Mouse (Mus musculus) ES-E14 (cell line): ENCODE measurements around the gene Mapkapk3. TPM values are rescaled to one million over a fixed set of nuclear protein-coding genes. Genes with fewer than 3 reads are reported as not detected.

Experiments
- DNase-seq: peaks from one replicate; pipeline ENCODE4 v3.0.0-alpha.2; 2013; ENCODE audit warnings: low read depth, low spot score
- H3K27ac ChIP-seq: 2 replicates; pipeline ENCODE4 v1.5.1; 2012; ENCODE audit warnings: low read depth, mild to moderate bottlenecking, low read length, moderate library complexity, mixed read lengths; ENCODE audit not compliant: poor library complexity, insufficient read depth, severe bottlenecking
- H3K36me3 ChIP-seq: 2 replicates; pipeline ENCODE4 v1.6.1; 2012; ENCODE audit warnings: mild to moderate bottlenecking, low read length, moderate library complexity, mixed read lengths; ENCODE audit not compliant: control insufficient read depth, poor library complexity, insufficient read depth, severe bottlenecking
- H3K4me1 ChIP-seq, 2 experiments: fragments of 150-350 bp in 1 of 2; sonication (generic) in 1 of 2; 2 replicates each; pipeline ENCODE4 v1.6.1; 2012; ENCODE audit warnings: low read length in 2 of 2, mild to moderate bottlenecking in 1 of 2, mixed read lengths in 1 of 2; ENCODE audit not compliant: control insufficient read depth in 2 of 2, insufficient read depth in 2 of 2, poor library complexity in 1 of 2
- H3K4me3 ChIP-seq, 2 experiments: fragments of 150-350 bp in 1 of 2; sonication (generic) in 1 of 2; 2 replicates each; pipeline ENCODE4 v1.5.1; 2012; ENCODE audit warnings: low read length in 2 of 2, low read depth in 1 of 2, mild to moderate bottlenecking in 1 of 2, mixed read lengths in 1 of 2; ENCODE audit not compliant: insufficient read depth in 1 of 2, poor library complexity in 1 of 2, severe bottlenecking in 1 of 2
- H3K9ac ChIP-seq: 2 replicates; pipeline ENCODE4 v1.6.1; 2012; ENCODE audit warnings: low read depth, mild to moderate bottlenecking, low read length, mixed read lengths; ENCODE audit not compliant: poor library complexity, insufficient read depth, severe bottlenecking
- H3K9me3 ChIP-seq: fragments of 150-350 bp; sonication (generic); 2 replicates; pipeline ENCODE4 v1.6.1; 2012; ENCODE audit warnings: low read depth, mild to moderate bottlenecking, low read length; ENCODE audit not compliant: control insufficient read depth, insufficient read depth
- CHD2 ChIP-seq: IDR thresholded peaks from 2 replicates; pipeline ENCODE4 v1.6.1; 2014; ENCODE audit warnings: mild to moderate bottlenecking, low read depth, low read length, inconsistent platforms
- HCFC1 ChIP-seq: IDR thresholded peaks from 2 replicates; pipeline ENCODE4 v1.6.1; 2012; ENCODE audit warnings: low read length, inconsistent platforms, borderline replicate concordance; ENCODE audit not compliant: insufficient read depth
- MAFK ChIP-seq: IDR thresholded peaks from 2 replicates; pipeline ENCODE4 v1.6.1; 2014; ENCODE audit warnings: mild to moderate bottlenecking, low read depth, low read length, inconsistent platforms; ENCODE audit not compliant: insufficient read depth
- ZC3H11A ChIP-seq: IDR thresholded peaks from 2 replicates; pipeline ENCODE4 v1.6.1; 2012; ENCODE audit warnings: low read depth, mild to moderate bottlenecking, inconsistent platforms, low read length, borderline replicate concordance
- ZNF384 ChIP-seq: IDR thresholded peaks from 2 replicates; pipeline ENCODE4 v1.6.1; 2012; ENCODE audit warnings: low read depth, low read length, inconsistent platforms
- in situ Hi-C, 2 experiments: fragments of 600-800 bp; cut with MboI; formaldehyde crosslinking; loops; one replicate each; pipeline ENCODE4 v1.15.1; 2025; ENCODE audit warnings: low sequenced_read_pairs in 2 of 2, inconsistent platforms in 1 of 2; ENCODE audit not compliant: unreplicated experiment in 2 of 2
- total RNA-seq: library from RNA; depleted of rRNA; stranded (reverse); fragments of 300-350 nt; gene quantifications from 2 replicates; pipeline ENCODE4 v1.2.3, GENCODE M21; 2012

Mapkapk3 gene
- total RNA-seq, 1 experiment = 25.7 TPM

- peaks cover 0 to 14% of the 10 kb centered on the region in 2 experiments; a peak in 1 of 4 replicates for H3K4me1 ChIP-seq
- H3K27ac ChIP-seq = no peak overlapping the region
- TF ChIP-seq ZNF384 (no peak), HCFC1 (no peak), MAFK (no peak), CHD2 (no peak)
- H3K4me3 ChIP-seq = no peak overlapping the region
- H3K9ac ChIP-seq = no peak overlapping the region
- no peak for DNase-seq
- peaks cover 3% of the 10 kb centered on the region; the same call in 1 of the 2 replicates for H3K36me3 ChIP-seq
- in situ Hi-C loops = no loop called here
- no peaks in the 10 kb centered on the region for H3K9me3 ChIP-seq
These were observed 32.9 kb upstream of the Mapkapk3 start for GRCm38 (mm10) chr9:107322461-107323050.

- H3K4me3 ChIP-seq = no peak overlapping the region
- no peak overlapping the region for H3K9ac ChIP-seq
- TF ChIP-seq ZNF384 (no peak), ZC3H11A (no peak), HCFC1 (no peak), CHD2 (no peak), MAFK (no peak)
- no peak overlapping the region for H3K27ac ChIP-seq
- H3K36me3 ChIP-seq = no peaks in the 10 kb centered on the region
- in situ Hi-C loops = no loop called here
- no peaks in the 10 kb centered on the region for H3K9me3 ChIP-seq
- peaks cover 0 to 3% of the 10 kb centered on the region in 2 experiments; a peak in 1 of 4 replicates for H3K4me1 ChIP-seq
- no peak for DNase-seq
These were observed 26.1 kb upstream of the Mapkapk3 start for GRCm38 (mm10) chr9:107315791-107316190.

GRCm38 (mm10) chr9:107313926-107314325 is 24.2 kb upstream of the Mapkapk3 start:
- Histone ChIP-seq H3K9me3 (no peaks in the 10 kb centered on the region), H3K4me1 (peaks cover 0 to 3% of the 10 kb centered on the region in 2 experiments; a peak in 1 of 4 replicates), H3K9ac (no peak overlapping the region), H3K36me3 (no peaks in the 10 kb centered on the region), H3K27ac (no peak overlapping the region), H3K4me3 (no peak overlapping the region)
- DNase-seq = no peak
- in situ Hi-C loops = no loop called here
- TF ChIP-seq MAFK = no peak
- no peak for TF ChIP-seq ZC3H11A
- no peak for TF ChIP-seq HCFC1
- no peak for TF ChIP-seq ZNF384
- no peak for TF ChIP-seq CHD2

- Histone ChIP-seq H3K4me1 (peaks cover 0 to 3% of the 10 kb centered on the region in 2 experiments; a peak in 2 of 4 replicates), H3K9me3 (no peaks in the 10 kb centered on the region), H3K27ac (no peak overlapping the region), H3K4me3 (no peak overlapping the region), H3K9ac (no peak overlapping the region), H3K36me3 (no peaks in the 10 kb centered on the region)
- TF ChIP-seq ZNF384 (no peak), MAFK (no peak), CHD2 (no peak), HCFC1 (no peak), ZC3H11A (no peak)
- DNase-seq = no peak
- in situ Hi-C loops = no loop called here
These were observed 23.3 kb upstream of the Mapkapk3 start for GRCm38 (mm10) chr9:107312811-107313584.

GRCm38 (mm10) chr9:107309600-107309999 is 19.9 kb upstream of the Mapkapk3 start:
- in situ Hi-C loops = no loop called here
- Histone ChIP-seq H3K4me1 (peaks cover 0 to 15% of the 10 kb centered on the region in 2 experiments; a peak in 2 of 4 replicates), H3K36me3 (no peaks in the 10 kb centered on the region), H3K9me3 (no peaks in the 10 kb centered on the region), H3K27ac (no peak overlapping the region), H3K9ac (no peak overlapping the region), H3K4me3 (no peak overlapping the region)
- DNase-seq = no peak
- no peak for TF ChIP-seq HCFC1
- TF ChIP-seq ZC3H11A = no peak
